Mouse (Mus musculus): ENCODE data around the gene Bcl2l11. TPM values are rescaled to one million over a fixed set of nuclear protein-coding genes. Genes with fewer than 3 reads are reported as not detected.

The Bcl2l11 gene
- polyA plus RNA-seq, 1 experiment = 75.5 TPM

- Histone ChIP-seq H3K4me3 (ENCODE audit: low read depth, low read length) (no peak overlapping the region), H3K27ac (ENCODE audit: insufficient read depth, low read length) (no peak overlapping the region), H3K4me1 (ENCODE audit: control insufficient read depth, insufficient read depth, low read length) (no peaks in the 10 kb centered on the region), H3K9me3 (replicated peaks; ENCODE audit: control insufficient read depth, insufficient read depth, low read length, poor library complexity, severe bottlenecking) (no peaks in the 10 kb centered on the region), H3K27me3 (ENCODE audit: control insufficient read depth, insufficient read depth, low read length, poor library complexity, severe bottlenecking) (no peaks in the 10 kb centered on the region), H3K36me3 (ENCODE audit: control insufficient read depth, insufficient read depth, low read length, poor library complexity, severe bottlenecking) (no peaks in the 10 kb centered on the region), H3K9ac (ENCODE audit: low read depth, poor library complexity, severe bottlenecking) (no peak overlapping the region)
- no peak for TF ChIP-seq EP300 (IDR thresholded peaks at IDR 0.05; ENCODE audit: insufficient read depth, low read depth, low read length)
- TF ChIP-seq CTCF (IDR thresholded peaks at IDR 0.05; ENCODE audit: low read depth, low read length) = no peak
- TF ChIP-seq POLR2A (IDR thresholded peaks at IDR 0.05; ENCODE audit: insufficient read depth, low read length) = no peak
Measured at GRCm38 (mm10) chr2:128085481-128085880, 40.4 kb upstream of the Bcl2l11 start.

- no peaks in the 10 kb centered on the region for H3K36me3 ChIP-seq (ENCODE audit: control insufficient read depth, insufficient read depth, low read length, poor library complexity, severe bottlenecking)
- no peak overlapping the region for H3K9ac ChIP-seq (ENCODE audit: low read depth, poor library complexity, severe bottlenecking)
- H3K4me1 ChIP-seq (ENCODE audit: control insufficient read depth, insufficient read depth, low read length) = no peaks in the 10 kb centered on the region
- no peaks in the 10 kb centered on the region for H3K9me3 ChIP-seq (replicated peaks; ENCODE audit: control insufficient read depth, insufficient read depth, low read length, poor library complexity, severe bottlenecking)
- no peaks in the 10 kb centered on the region for H3K27me3 ChIP-seq (ENCODE audit: control insufficient read depth, insufficient read depth, low read length, poor library complexity, severe bottlenecking)
- no peak overlapping the region for H3K4me3 ChIP-seq (ENCODE audit: low read depth, low read length)
- no peak for TF ChIP-seq CTCF (IDR thresholded peaks at IDR 0.05; ENCODE audit: low read depth, low read length)
- H3K27ac ChIP-seq (ENCODE audit: insufficient read depth, low read length) = no peak overlapping the region
Measured at GRCm38 (mm10) chr2:128086301-128086886, 39.4 kb upstream of the Bcl2l11 start.

DNA sequence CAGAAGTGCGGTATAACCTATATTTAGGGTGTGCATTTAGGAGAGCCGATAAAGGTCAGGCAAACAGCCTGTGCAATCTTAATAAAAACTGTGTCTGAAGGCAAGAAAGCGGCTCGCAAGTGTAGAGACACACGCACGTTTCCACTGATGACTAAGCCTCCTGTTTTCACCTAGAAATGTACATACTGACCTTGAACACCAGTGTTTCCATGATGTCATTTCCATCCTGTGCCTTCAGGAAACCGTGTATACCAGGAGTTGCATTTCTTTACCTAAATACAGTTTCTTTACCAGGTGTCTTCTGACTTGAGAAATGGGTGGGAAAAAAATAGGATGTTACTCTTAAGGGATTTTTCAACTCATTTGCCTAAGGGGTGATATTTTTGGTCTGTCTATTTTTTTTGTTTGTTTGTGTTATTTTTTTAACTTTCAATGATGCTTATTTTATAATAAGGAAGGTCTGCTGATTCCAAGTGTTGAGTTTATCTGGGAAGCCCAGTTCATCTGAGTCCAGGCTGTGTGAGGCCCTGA is 38.8 kb upstream of the Bcl2l11 start:
- Histone ChIP-seq H3K4me1 (ENCODE audit: control insufficient read depth, insufficient read depth, low read length) (no peaks in the 10 kb centered on the region), H3K36me3 (ENCODE audit: control insufficient read depth, insufficient read depth, low read length, poor library complexity, severe bottlenecking) (no peaks in the 10 kb centered on the region), H3K4me3 (ENCODE audit: low read depth, low read length) (no peak overlapping the region), H3K27ac (ENCODE audit: insufficient read depth, low read length) (no peak overlapping the region), H3K9ac (ENCODE audit: low read depth, poor library complexity, severe bottlenecking) (no peak overlapping the region), H3K9me3 (replicated peaks; ENCODE audit: control insufficient read depth, insufficient read depth, low read length, poor library complexity, severe bottlenecking) (no peaks in the 10 kb centered on the region), H3K27me3 (ENCODE audit: control insufficient read depth, insufficient read depth, low read length, poor library complexity, severe bottlenecking) (no peaks in the 10 kb centered on the region)
- no peak for TF ChIP-seq EP300 (IDR thresholded peaks at IDR 0.05; ENCODE audit: insufficient read depth, low read depth, low read length)
- TF ChIP-seq CTCF (IDR thresholded peaks at IDR 0.05; ENCODE audit: low read depth, low read length) = no peak
- TF ChIP-seq POLR2A (IDR thresholded peaks at IDR 0.05; ENCODE audit: insufficient read depth, low read length) = no peak

- no peaks in the 10 kb centered on the region for H3K9me3 ChIP-seq (replicated peaks; ENCODE audit: control insufficient read depth, insufficient read depth, low read length, poor library complexity, severe bottlenecking)
- no peak overlapping the region for H3K4me3 ChIP-seq (ENCODE audit: low read depth, low read length)
- no peak overlapping the region for H3K9ac ChIP-seq (ENCODE audit: low read depth, poor library complexity, severe bottlenecking)
- H3K36me3 ChIP-seq (ENCODE audit: control insufficient read depth, insufficient read depth, low read length, poor library complexity, severe bottlenecking) = no peaks in the 10 kb centered on the region
- H3K4me1 ChIP-seq (ENCODE audit: control insufficient read depth, insufficient read depth, low read length) = no peaks in the 10 kb centered on the region
- TF ChIP-seq EP300 (IDR thresholded peaks at IDR 0.05; ENCODE audit: insufficient read depth, low read depth, low read length) (no peak), CTCF (IDR thresholded peaks at IDR 0.05; ENCODE audit: low read depth, low read length) (no peak), POLR2A (IDR thresholded peaks at IDR 0.05; ENCODE audit: insufficient read depth, low read length) (no peak)
- H3K27me3 ChIP-seq (ENCODE audit: control insufficient read depth, insufficient read depth, low read length, poor library complexity, severe bottlenecking) = no peaks in the 10 kb centered on the region
- no peak overlapping the region for H3K27ac ChIP-seq (ENCODE audit: insufficient read depth, low read length)
Measured at GRCm38 (mm10) chr2:128087798-128088545, 37.9 kb upstream of the Bcl2l11 start.

- H3K4me1 ChIP-seq (ENCODE audit: control insufficient read depth, insufficient read depth, low read length) = no peaks in the 10 kb centered on the region
- H3K27ac ChIP-seq (ENCODE audit: insufficient read depth, low read length) = no peak overlapping the region
Measured at GRCm38 (mm10) chr2:128090283-128090885, 35.5 kb upstream of the Bcl2l11 start.

More at GRCm38 (mm10) chr2:128090283-128090885, 35.5 kb upstream of the Bcl2l11 start:
- H3K27me3 ChIP-seq (ENCODE audit: control insufficient read depth, insufficient read depth, low read length, poor library complexity, severe bottlenecking) = no peaks in the 10 kb centered on the region
- H3K4me3 ChIP-seq (ENCODE audit: low read depth, low read length) = no peak overlapping the region
- H3K9ac ChIP-seq (ENCODE audit: low read depth, poor library complexity, severe bottlenecking) = no peak overlapping the region
- H3K9me3 ChIP-seq (replicated peaks; ENCODE audit: control insufficient read depth, insufficient read depth, low read length, poor library complexity, severe bottlenecking) = no peaks in the 10 kb centered on the region
- H3K36me3 ChIP-seq (ENCODE audit: control insufficient read depth, insufficient read depth, low read length, poor library complexity, severe bottlenecking) = no peaks in the 10 kb centered on the region
- TF ChIP-seq EP300 (IDR thresholded peaks at IDR 0.05; ENCODE audit: insufficient read depth, low read depth, low read length) (no peak), POLR2A (IDR thresholded peaks at IDR 0.05; ENCODE audit: insufficient read depth, low read length) (no peak)
